Mouse (Mus musculus) erythroid progenitor cell, adult 5-6 weeks (primary cell): Measurements from ENCODE around the gene Gm45623. TPM values are rescaled to one million over a fixed set of nuclear protein-coding genes. Genes with fewer than 3 reads are reported as not detected.

Experiments
- ATAC-seq: replicated peaks from 2 replicates; pipeline ENCODE4 v1.8.0; 2016; ENCODE audit warnings: moderate number of reproducible peaks, mild to moderate bottlenecking, moderate TSS enrichment, inconsistent platforms; ENCODE audit not compliant: poor library complexity, low FRiP score, severe bottlenecking
- total RNA-seq, 2 experiments: library from RNA; stranded (forward) in 1 of 2; stranded (reverse) in 1 of 2; fragments of 150-400 nt in 1 of 2; fragments of 186-747, 209-891 nt in 1 of 2; gene quantifications; 2 replicates each; pipeline versions ENCODE4 v1.2.3 to v1.2.4; 2015 to 2017; ENCODE audit warnings: low replicate concordance in 2 of 2

Gm45623 gene
- total RNA-seq, 2 experiments from 2014 or later = not detected

DNA sequence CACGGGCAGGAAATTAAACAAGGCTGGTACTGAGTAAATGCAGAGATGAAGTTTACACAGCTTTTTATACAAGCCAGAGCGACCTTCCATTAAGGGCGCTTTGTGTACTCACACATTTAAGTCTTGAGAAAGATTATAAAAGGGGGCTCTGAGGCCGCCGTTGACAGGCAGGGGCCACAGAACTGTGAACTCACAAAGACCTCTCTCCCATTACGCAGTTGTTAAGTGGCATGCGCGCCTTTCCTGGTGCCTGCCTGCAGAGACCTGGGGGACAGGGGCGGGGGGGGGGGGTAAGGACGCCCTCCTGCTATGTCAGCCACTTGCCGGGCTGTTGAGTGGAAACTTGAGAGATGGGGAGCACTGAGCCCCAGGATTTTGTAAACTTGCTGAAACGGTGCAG is 3.6 kb upstream of the Gm45623 start:
- ATAC-seq = no peak

GRCm38 (mm10) chr13:56755871-56756270 is 2.2 kb upstream of the Gm45623 start:
- no peak for ATAC-seq

DNA sequence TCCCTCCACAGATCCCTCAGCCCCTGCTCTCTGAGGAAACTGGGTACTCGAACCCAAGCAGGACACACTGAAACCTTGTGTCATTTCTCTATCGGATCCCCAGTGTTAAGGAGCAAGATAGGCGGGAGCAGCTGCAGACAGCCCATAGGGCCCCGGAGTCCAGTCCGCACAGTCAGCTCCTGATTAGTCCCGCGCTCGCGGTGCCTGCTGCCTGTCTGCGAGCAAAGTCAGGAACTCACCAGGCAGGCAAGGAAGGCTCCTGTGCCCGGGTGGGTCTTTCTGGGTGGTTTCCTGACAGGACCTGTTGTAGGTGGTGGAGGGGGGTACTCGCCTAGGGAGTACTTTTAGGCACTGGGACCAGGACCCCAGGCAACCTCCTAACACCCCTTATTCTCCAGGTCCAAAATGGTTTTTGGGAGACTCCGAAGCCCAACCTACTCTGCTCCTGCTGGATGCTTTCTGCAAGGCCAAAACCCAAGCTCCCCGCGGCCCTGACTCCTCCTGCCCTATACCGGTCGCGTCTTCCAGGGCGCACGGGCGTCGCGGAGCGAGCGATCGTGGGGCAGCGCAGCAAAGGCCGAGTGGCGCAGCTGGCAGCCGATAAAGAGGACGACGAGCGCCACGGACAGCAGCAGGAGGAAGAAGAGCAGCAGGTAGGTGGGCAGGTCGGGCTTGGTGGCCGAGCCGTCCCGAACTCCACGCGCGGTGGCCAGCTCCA is 994 bp downstream of the Gm45623 start:
- ATAC-seq = no peak

DNA sequence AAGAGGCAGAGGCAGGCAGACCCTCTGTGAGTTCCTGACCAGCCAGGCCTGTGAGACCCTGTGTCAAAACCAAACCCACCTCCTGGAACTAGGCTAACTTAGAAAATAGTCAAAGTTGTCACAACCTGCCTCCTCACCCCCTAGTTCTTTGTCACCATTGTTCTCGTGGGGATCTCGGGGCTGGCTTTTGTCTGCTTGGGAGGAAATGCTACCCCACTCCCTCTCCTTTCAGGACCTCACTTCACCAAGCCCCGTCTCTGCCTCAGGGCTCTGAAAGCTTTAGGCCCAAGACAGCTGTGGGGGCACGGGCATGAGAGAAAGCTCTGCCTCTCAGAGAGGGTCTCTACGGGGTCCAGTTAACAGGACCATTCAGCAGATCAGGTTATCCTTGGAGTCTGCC is 1.9 kb downstream of the Gm45623 start:
- ATAC-seq = no peak

DNA sequence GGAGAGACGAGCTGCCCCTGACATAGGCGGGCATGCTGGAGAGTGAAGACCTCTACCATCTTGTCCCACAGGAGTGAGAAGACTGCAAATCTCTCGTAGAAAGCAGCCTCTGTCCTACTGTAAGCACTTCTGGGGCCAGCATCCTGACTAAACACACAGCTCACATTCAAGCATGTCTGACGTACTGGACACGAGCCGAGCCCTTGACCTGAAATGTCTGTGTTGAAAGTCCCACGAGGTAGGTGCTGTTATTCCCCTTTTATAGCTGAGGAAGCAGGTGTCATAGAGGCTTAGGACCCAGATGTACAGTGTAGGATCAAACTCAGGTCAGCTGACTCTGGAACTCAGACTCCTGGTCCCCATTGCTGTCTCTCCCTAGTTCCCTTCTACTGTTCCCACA is 4.2 kb downstream of the Gm45623 start:
- ATAC-seq = no peak

DNA sequence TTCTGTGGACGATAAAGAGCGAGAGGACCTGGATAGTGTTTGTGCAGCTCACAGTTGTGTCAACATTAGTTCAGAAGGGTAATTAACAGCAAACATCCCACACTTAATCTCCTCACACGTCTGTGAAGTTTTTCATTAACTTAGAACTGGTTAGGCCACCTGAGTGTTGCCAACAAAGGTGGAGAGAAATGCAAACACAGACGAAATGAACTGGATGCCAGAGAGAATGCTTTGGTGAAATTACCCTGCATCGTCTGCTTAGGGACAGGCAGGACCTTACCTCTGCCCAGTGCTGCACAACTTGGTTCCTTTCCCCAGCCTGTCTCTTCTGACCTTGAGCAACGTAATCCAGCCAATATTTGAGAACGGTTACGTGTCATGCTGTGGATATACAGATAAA is 6.1 kb downstream of the Gm45623 start:
- no peak for ATAC-seq

DNA sequence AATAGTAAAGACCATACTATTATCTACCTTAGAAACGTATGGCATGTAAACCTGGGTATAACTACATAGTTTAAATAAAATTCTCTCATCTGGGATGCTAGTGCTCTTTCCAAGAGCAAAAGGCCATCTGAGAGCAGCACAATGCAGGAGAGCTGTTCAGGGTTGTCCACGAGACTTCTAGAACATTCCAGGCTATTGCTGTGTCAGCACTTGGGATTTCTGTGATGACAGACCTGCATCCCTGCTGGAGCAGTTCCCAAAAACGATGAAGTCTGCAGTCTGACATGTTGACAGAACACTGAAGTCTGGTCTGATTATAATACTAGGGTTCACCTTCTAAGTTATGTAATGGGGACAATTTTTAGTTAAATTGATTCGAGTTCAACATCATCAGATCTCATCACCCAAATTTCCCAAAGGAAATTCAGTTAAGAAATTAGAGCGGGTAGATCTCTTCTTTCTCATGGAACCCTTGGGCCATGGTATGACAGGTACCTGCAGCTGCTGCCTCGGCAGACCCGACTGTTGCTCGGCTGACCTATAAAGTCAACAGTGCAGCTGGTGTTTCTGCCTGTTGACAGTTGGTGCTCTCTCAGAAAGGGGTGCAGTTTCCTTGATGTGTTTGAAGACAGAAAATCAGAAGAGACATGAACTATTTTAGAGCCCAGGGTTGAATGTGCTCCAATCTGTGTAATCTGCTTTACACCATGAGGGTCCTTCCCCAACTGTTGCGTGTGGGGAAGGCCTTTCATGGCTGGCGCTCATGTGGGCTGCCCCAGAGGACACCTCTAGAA is 6.7 kb downstream of the Gm45623 start:
- ATAC-seq = no peak

DNA sequence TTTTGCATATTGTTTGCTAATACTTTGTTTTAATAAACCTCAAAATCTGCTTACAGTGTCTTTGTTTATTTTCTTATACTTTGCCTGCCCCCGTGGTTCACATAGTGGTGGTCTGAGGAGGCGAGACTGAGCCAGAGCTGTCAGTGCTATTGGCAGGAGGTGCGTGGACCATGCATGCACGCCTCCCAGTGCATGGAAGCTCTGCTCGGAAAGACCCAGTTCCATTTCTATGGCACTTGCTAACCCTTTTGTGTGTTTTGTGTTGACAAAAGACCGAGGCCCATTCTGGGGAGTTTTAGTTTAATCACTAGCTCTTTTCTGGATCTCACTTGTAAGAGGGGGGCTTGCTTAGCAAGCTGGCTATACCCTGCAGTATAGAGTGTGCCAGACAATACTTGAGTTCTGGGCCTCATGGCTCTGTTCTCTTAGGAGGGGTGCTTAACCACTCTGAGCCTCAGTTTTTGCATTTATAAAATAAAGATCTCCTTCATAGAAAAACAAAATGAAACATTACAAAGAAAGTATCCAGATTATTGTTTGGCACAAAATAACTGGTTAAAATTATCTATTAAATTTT is 11.2 kb downstream of the Gm45623 start:
- no peak for ATAC-seq

GRCm38 (mm10) chr13:56741691-56742090 is 11.9 kb downstream of the Gm45623 start:
- ATAC-seq = no peak

GRCm38 (mm10) chr13:56740496-56740895 is 13.1 kb downstream of the Gm45623 start:
- ATAC-seq = no peak

- ATAC-seq = no peak
These were observed 14.1 kb downstream of the Gm45623 start for GRCm38 (mm10) chr13:56739556-56739955.

DNA sequence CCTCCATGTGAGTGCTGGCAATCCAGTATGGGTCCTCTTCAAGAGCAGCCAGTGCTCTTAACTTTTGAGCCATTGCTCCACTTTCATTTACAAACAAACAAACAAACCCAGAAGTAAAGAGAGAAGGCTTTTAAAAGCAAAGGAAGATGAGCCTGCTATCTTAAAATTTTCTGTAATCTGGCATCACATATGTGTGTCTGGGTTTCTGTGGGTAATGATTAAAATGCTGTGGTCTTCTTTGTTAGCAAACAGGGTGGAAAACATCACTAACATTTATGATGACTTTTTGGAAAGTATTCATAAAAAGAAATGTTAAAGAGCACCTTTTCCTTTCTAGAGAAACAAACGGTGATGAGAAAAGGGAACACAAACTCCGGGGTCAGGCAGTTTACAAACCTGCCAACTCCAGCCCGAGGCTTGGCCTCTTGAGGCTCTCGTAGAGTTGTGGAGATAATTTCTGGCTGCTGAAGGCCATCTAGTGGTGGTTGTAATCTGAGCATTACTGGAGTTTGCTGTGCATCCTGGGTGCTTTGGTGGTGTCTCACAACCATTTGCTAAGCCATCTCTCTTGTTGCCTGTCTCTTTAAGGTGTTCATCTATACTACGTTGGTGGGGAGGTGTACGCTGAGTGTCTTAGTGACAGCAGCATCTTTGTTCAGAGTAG is 18.3 kb downstream of the Gm45623 start:
- peak; percentile 59; the same call in 1 of the 2 replicates for ATAC-seq

- ATAC-seq = no peak
These were observed 19.0 kb downstream of the Gm45623 start for GRCm38 (mm10) chr13:56734617-56735016.

DNA sequence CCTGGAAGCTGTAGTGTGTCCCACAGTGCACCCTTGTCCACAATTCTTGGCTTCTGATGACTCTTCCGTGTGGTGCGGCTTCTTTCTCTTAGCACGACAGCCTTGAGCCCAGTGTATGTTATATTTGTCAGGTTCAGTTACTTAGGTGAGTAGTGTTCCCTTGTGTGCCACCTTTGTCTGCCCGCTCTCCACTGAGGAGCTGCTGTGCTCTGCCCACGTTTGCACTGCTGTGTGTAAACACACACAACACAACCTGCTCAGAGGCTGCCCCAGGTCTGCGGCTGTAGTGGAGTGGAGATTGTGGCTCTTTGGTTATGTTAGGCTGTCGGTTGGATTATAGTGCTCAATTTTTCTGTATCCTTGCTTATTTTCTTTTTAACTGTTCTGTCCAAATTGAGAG is 24.6 kb downstream of the Gm45623 start:
- ATAC-seq = no peak

DNA sequence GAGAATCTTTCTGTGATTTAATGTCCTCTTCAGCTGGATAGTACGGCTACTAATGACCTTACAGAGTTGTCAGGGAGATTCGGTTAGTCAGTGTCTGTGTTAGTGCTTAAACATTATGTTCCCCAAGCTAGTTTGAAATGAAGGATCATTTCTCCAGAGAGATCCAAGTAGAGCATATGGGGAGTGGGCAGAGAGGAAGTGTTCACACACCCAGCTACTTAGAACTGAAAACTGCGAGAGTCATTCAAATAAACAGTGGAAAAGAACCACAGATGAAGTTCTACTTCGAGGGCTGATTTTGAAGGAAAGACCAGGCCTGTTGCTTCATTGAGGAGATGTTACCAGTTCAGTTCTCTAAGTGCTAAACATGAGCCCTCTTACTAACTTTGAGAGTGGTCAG is 27.1 kb downstream of the Gm45623 start:
- no peak for ATAC-seq

- no peak for ATAC-seq
These were observed 41.4 kb downstream of the Gm45623 start for GRCm38 (mm10) chr13:56712221-56712620.

GRCm38 (mm10) chr13:56710620-56711019 is 43.0 kb downstream of the Gm45623 start:
- no peak for ATAC-seq

DNA sequence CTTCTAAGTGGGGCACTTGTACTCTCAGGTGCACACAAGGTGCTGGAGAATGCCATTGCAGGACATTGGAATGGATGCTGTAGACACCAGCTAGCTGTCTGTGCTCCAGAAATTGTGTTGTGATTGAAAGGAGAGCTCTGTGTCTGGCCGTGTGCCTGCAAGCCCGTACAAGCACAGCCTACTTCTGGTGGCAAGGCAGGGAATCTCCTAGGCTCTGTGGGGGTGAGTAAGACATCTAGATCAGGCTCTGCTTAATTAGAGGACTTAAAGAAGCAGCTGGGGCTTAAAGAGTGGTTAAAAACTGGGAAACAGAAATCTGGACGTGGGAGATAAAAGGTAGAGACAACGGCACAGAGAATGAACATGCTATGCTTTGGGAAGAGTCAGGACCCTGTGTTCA is 46.0 kb downstream of the Gm45623 start:
- no peak for ATAC-seq

DNA sequence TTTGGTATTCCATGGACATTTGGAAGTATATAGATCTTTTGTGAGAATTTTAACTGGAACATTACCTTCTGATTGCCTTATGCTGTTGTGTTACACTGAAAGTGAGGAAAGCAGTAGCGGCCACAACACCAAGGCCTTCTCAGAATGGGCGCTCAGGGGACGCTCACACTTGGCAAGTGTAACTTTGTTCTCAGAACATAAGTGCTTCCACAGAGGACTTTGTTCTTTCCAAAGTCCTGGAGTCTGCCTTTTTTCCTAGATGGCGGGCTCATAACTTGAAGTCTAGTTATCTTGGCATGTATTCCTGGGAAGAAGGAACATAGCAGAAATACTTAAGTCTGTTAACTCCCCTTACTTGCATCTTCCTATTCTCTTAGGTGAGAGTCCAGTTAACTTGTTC is 46.5 kb downstream of the Gm45623 start:
- no peak for ATAC-seq

DNA sequence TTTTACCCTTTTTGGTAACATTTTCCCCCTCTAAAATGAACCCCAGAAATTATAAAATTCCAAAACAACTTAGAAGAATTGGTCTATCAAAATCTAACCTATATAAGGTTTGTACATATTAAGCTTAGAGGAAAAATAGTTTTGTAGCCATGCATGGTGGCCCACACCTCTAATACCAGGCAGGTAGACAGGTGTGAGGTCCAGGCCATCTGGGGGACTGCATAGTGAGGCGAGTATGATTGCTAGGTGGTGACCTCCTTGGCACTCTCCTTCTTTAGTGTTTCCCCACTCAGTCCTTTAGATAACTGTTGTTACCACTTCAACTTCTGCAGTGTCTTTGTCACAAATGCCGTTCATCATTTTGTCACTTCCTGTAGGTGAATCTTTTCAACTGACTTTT is 49.0 kb downstream of the Gm45623 start:
- ATAC-seq = no peak
